Mouse (Mus musculus) hindbrain, embryonic 12.5 days (tissue): Measurements from ENCODE around the gene Slc41a2. TPM values are rescaled to one million over a fixed set of nuclear protein-coding genes. Genes with fewer than 3 reads are reported as not detected.

ENCODE experiments used
- ATAC-seq: fragments of 200-750 bp; cut with Nextera tagmentation; 2 replicates; pipeline ENCODE4 v1.8.0; 2017; ENCODE audit warnings: moderate TSS enrichment; ENCODE audit not compliant: low FRiP score
- H3K27ac ChIP-seq: fragments of 300-500 bp; sonication (generic); 2 replicates; pipeline ENCODE4 v1.5.1; 2016; ENCODE audit warnings: mild to moderate bottlenecking
- H3K27me3 ChIP-seq: fragments of 300-500 bp; sonication (generic); 2 replicates; pipeline ENCODE4 v1.6.1; 2016; ENCODE audit warnings: mild to moderate bottlenecking
- H3K36me3 ChIP-seq: fragments of 300-500 bp; sonication (generic); 2 replicates; pipeline ENCODE4 v1.6.1; 2016; ENCODE audit warnings: mild to moderate bottlenecking
- H3K4me1 ChIP-seq: fragments of 300-500 bp; sonication (generic); 2 replicates; pipeline ENCODE4 v1.6.1; 2016
- H3K4me2 ChIP-seq: fragments of 300-500 bp; sonication (generic); replicated peaks from 2 replicates; pipeline ENCODE4 v1.6.1; 2016; ENCODE audit warnings: mild to moderate bottlenecking
- H3K4me3 ChIP-seq: fragments of 300-500 bp; sonication (generic); 2 replicates; pipeline ENCODE4 v1.5.1; 2016; ENCODE audit warnings: mild to moderate bottlenecking
- H3K9ac ChIP-seq: fragments of 300-500 bp; sonication (generic); 2 replicates; pipeline ENCODE4 v1.6.1; 2016; ENCODE audit warnings: mild to moderate bottlenecking, moderate library complexity
- H3K9me3 ChIP-seq: fragments of 300-500 bp; sonication (generic); replicated peaks from 2 replicates; pipeline ENCODE4 v1.6.1; 2016; ENCODE audit warnings: mild to moderate bottlenecking
- WGBS: fragments of 180-500 bp; shearing (Covaris S2); methylation state at CpG from one replicate; pipeline ENCODE4 v1.1.7; 2016; 5-methylcytosine and 5-hydroxymethylcytosine counted together
- polyA plus RNA-seq: library from polyadenylated mRNA; unstranded; fragments of >200 nt; fragmentation: Nextera tagmentation; extraction: Ambion mirVana; gene quantifications from 2 replicates; pipeline ENCODE4 v1.2.1, GENCODE M21; 2016

The Slc41a2 gene
- polyA plus RNA-seq, 1 experiment from 2014 or later, result 2.6 TPM

GRCm38 (mm10) chr10:83244131-83244530 lies 93.6 kb downstream of the Slc41a2 start:
- no peak overlapping the region for H3K9ac ChIP-seq
- WGBS, result 40% methylated on average over 6 of the region's 6 CpGs
- H3K4me1 ChIP-seq, result peaks cover 9% of the 10 kb centered on the region
- no peaks in the 10 kb centered on the region for H3K9me3 ChIP-seq
- ATAC-seq, result no peak
- H3K27ac ChIP-seq, result no peak overlapping the region
- H3K27me3 ChIP-seq, result peaks cover 3% of the 10 kb centered on the region; the same call in 1 of the 2 replicates
- no peaks in the 10 kb centered on the region for H3K36me3 ChIP-seq
- no peak overlapping the region for H3K4me3 ChIP-seq
- H3K4me2 ChIP-seq, result no peak overlapping the region

GRCm38 (mm10) chr10:83242106-83242686 lies 95.5 kb downstream of the Slc41a2 start:
- H3K9me3 ChIP-seq, result no peaks in the 10 kb centered on the region
- H3K4me2 ChIP-seq, result no peak overlapping the region
- H3K36me3 ChIP-seq, result no peaks in the 10 kb centered on the region
- no peak overlapping the region for H3K27ac ChIP-seq
- peaks cover 7% of the 10 kb centered on the region; the same call in 1 of the 2 replicates for H3K27me3 ChIP-seq
- H3K4me1 ChIP-seq, result peaks cover 9% of the 10 kb centered on the region
- H3K9ac ChIP-seq, result no peak overlapping the region
- no peak for ATAC-seq
- 46% methylated on average over 11 of the region's 11 CpGs for WGBS
- no peak overlapping the region for H3K4me3 ChIP-seq

- Histone ChIP-seq H3K9ac (no peak overlapping the region), H3K4me1 (0 out of 2 replicates have a peak, but pooled peaks cover 6% of the 10 kb centered on the region), H3K27me3 (peaks cover 8% of the 10 kb centered on the region; the same call in 1 of the 2 replicates), H3K36me3 (no peaks in the 10 kb centered on the region), H3K4me3 (no peak overlapping the region), H3K27ac (no peak overlapping the region), H3K4me2 (no peak overlapping the region), H3K9me3 (no peaks in the 10 kb centered on the region)
- ATAC-seq, result no peak
- WGBS, result 74% methylated on average over 4 of the region's 4 CpGs
These were observed 103.3 kb downstream of the Slc41a2 start for GRCm38 (mm10) chr10:83234391-83234790.

- Histone ChIP-seq H3K9ac (no peak overlapping the region), H3K4me2 (no peak overlapping the region), H3K9me3 (no peaks in the 10 kb centered on the region), H3K27ac (no peak overlapping the region), H3K27me3 (peaks cover 4% of the 10 kb centered on the region; the same call in 1 of the 2 replicates), H3K4me1 (0 out of 2 replicates have a peak, but pooled peaks cover 6% of the 10 kb centered on the region), H3K4me3 (no peak overlapping the region), H3K36me3 (no peaks in the 10 kb centered on the region)
- no peak for ATAC-seq
- WGBS, result 89% methylated on average over 3 of the region's 3 CpGs
These were observed 103.7 kb downstream of the Slc41a2 start for GRCm38 (mm10) chr10:83233967-83234366.

GRCm38 (mm10) chr10:83228626-83229025 lies 109.1 kb downstream of the Slc41a2 start:
- H3K36me3 ChIP-seq, result no peaks in the 10 kb centered on the region
- ATAC-seq, result no peak
- no peak overlapping the region for H3K9ac ChIP-seq
- H3K4me2 ChIP-seq, result no peak overlapping the region
- H3K4me1 ChIP-seq, result no peaks in the 10 kb centered on the region
- H3K27ac ChIP-seq, result no peak overlapping the region
- H3K27me3 ChIP-seq, result no peaks in the 10 kb centered on the region
- H3K4me3 ChIP-seq, result no peak overlapping the region
- WGBS, result 91% methylated on average over 4 of the region's 4 CpGs
- no peaks in the 10 kb centered on the region for H3K9me3 ChIP-seq

GRCm38 (mm10) chr10:83224999-83225398 lies 112.7 kb downstream of the Slc41a2 start:
- Histone ChIP-seq H3K9ac (no peak overlapping the region), H3K27ac (no peak overlapping the region), H3K4me3 (no peak overlapping the region), H3K9me3 (no peaks in the 10 kb centered on the region), H3K36me3 (no peaks in the 10 kb centered on the region), H3K4me2 (no peak overlapping the region), H3K4me1 (no peaks in the 10 kb centered on the region), H3K27me3 (no peaks in the 10 kb centered on the region)
- no peak for ATAC-seq
- WGBS, result 50% methylated on average over 3 of the region's 3 CpGs

- no peaks in the 10 kb centered on the region for H3K4me1 ChIP-seq
- no peak overlapping the region for H3K4me3 ChIP-seq
- H3K9ac ChIP-seq, result no peak overlapping the region
- no peak for ATAC-seq
- no peak overlapping the region for H3K27ac ChIP-seq
- no peaks in the 10 kb centered on the region for H3K27me3 ChIP-seq
- H3K9me3 ChIP-seq, result no peaks in the 10 kb centered on the region
- H3K36me3 ChIP-seq, result no peaks in the 10 kb centered on the region
- WGBS, result 88% methylated on average over 3 of the region's 3 CpGs
- H3K4me2 ChIP-seq, result no peak overlapping the region
These were observed 116.8 kb downstream of the Slc41a2 start for GRCm38 (mm10) chr10:83220847-83221246.

GRCm38 (mm10) chr10:83220217-83220616 lies 117.5 kb downstream of the Slc41a2 start:
- Histone ChIP-seq H3K9me3 (no peaks in the 10 kb centered on the region), H3K36me3 (no peaks in the 10 kb centered on the region), H3K4me1 (no peaks in the 10 kb centered on the region), H3K9ac (no peak overlapping the region), H3K27ac (no peak overlapping the region), H3K4me3 (no peak overlapping the region), H3K27me3 (no peaks in the 10 kb centered on the region), H3K4me2 (no peak overlapping the region)
- ATAC-seq, result no peak
- WGBS, result 90% methylated on average over 10 of the region's 10 CpGs

- Histone ChIP-seq H3K4me1 (no peaks in the 10 kb centered on the region), H3K4me3 (no peak overlapping the region), H3K9ac (no peak overlapping the region), H3K4me2 (no peak overlapping the region), H3K36me3 (no peaks in the 10 kb centered on the region), H3K27ac (no peak overlapping the region), H3K27me3 (no peaks in the 10 kb centered on the region), H3K9me3 (no peaks in the 10 kb centered on the region)
- 23% methylated on average over 12 of the region's 12 CpGs for WGBS
- peak; percentile 64 for ATAC-seq
These were observed 118.0 kb downstream of the Slc41a2 start for GRCm38 (mm10) chr10:83219729-83220128.

- H3K9me3 ChIP-seq, result no peaks in the 10 kb centered on the region
- H3K27ac ChIP-seq, result no peak overlapping the region
- H3K36me3 ChIP-seq, result no peaks in the 10 kb centered on the region
- no peaks in the 10 kb centered on the region for H3K4me1 ChIP-seq
- H3K9ac ChIP-seq, result no peak overlapping the region
- H3K4me3 ChIP-seq, result no peak overlapping the region
- H3K4me2 ChIP-seq, result no peak overlapping the region
- 52% methylated on average over 2 of the region's 2 CpGs for WGBS
- ATAC-seq, result peak; percentile 52; the same call in 1 of the 2 replicates
- no peaks in the 10 kb centered on the region for H3K27me3 ChIP-seq
These were observed 118.9 kb downstream of the Slc41a2 start for GRCm38 (mm10) chr10:83218778-83219177.

GRCm38 (mm10) chr10:83217256-83217655 lies 120.4 kb downstream of the Slc41a2 start:
- H3K27ac ChIP-seq, result no peak overlapping the region
- H3K4me3 ChIP-seq, result no peak overlapping the region
- H3K9ac ChIP-seq, result no peak overlapping the region
- 65% methylated on average over 5 of the region's 5 CpGs for WGBS
- no peaks in the 10 kb centered on the region for H3K27me3 ChIP-seq
- no peak for ATAC-seq
- H3K9me3 ChIP-seq, result no peaks in the 10 kb centered on the region
- H3K4me1 ChIP-seq, result no peaks in the 10 kb centered on the region
- no peaks in the 10 kb centered on the region for H3K36me3 ChIP-seq
- no peak overlapping the region for H3K4me2 ChIP-seq

GRCm38 (mm10) chr10:83215559-83215958 lies 122.1 kb downstream of the Slc41a2 start:
- Histone ChIP-seq H3K4me2 (no peak overlapping the region), H3K4me3 (no peak overlapping the region), H3K9me3 (no peaks in the 10 kb centered on the region), H3K4me1 (no peaks in the 10 kb centered on the region), H3K27ac (no peak overlapping the region), H3K9ac (no peak overlapping the region), H3K27me3 (no peaks in the 10 kb centered on the region), H3K36me3 (no peaks in the 10 kb centered on the region)
- WGBS, result 76% methylated on average over 5 of the region's 5 CpGs
- no peak for ATAC-seq

- H3K27me3 ChIP-seq, result no peaks in the 10 kb centered on the region
- H3K4me1 ChIP-seq, result no peaks in the 10 kb centered on the region; the same call in 1 of the 2 replicates
- H3K27ac ChIP-seq, result no peak overlapping the region
- H3K4me2 ChIP-seq, result no peak overlapping the region
- no peaks in the 10 kb centered on the region for H3K36me3 ChIP-seq
- no peak overlapping the region for H3K9ac ChIP-seq
- 89% methylated on average over 4 of the region's 4 CpGs for WGBS
- ATAC-seq, result no peak
- no peak overlapping the region for H3K4me3 ChIP-seq
- H3K9me3 ChIP-seq, result no peaks in the 10 kb centered on the region
These were observed 125.1 kb downstream of the Slc41a2 start for GRCm38 (mm10) chr10:83212618-83213017.
